Mouse (Mus musculus): Measurements from ENCODE around the gene Rasl2-9.
"Not testable (repeated sequence)": the region's sequence is repeated elsewhere in the genome, so short reads cannot be mapped to it uniquely, and the experiment has no call there.

Gene Rasl2-9

GRCm38 (mm10) chr7:5125549-5126406 is at the start of gene Rasl2-9:
Gene Rasl2-9 (minus strand): TSS chr7:5125950.
- peak; percentile 88 for ATAC-seq (ENCODE audit: low TSS enrichment)

GRCm38 (mm10) chr7:5149570-5149969 is 23.8 kb upstream of the Rasl2-9 start, which contains the start of gene Vmn1r55:
Gene Vmn1r55 (minus strand): TSS chr7:5149670.
- ATAC-seq (ENCODE audit: low TSS enrichment): not testable (repeated sequence)

- ATAC-seq (ENCODE audit: low TSS enrichment): no peak
Measured at GRCm38 (mm10) chr7:5125078-5125477, 672 bp downstream of the Rasl2-9 start.

GRCm38 (mm10) chr7:5116850-5117249 is 8.9 kb downstream of the Rasl2-9 start, which contains the start of gene Rfpl4:
Gene Rfpl4 (minus strand): TSS chr7:5116950.
- no peak for ATAC-seq (ENCODE audit: low TSS enrichment)

GRCm38 (mm10) chr7:5112701-5113100 is 13.0 kb downstream of the Rasl2-9 start:
- ATAC-seq (ENCODE audit: low TSS enrichment): no peak

GRCm38 (mm10) chr7:5109301-5109700 is 16.4 kb downstream of the Rasl2-9 start:
- ATAC-seq (ENCODE audit: low TSS enrichment): no peak

- no peak for ATAC-seq (ENCODE audit: low TSS enrichment)
Measured at GRCm38 (mm10) chr7:5108272-5108671, 17.5 kb downstream of the Rasl2-9 start.

GRCm38 (mm10) chr7:5102564-5102963 is 23.2 kb downstream of the Rasl2-9 start:
- no peak for ATAC-seq (ENCODE audit: low TSS enrichment)

GRCm38 (mm10) chr7:5101066-5101663 is 24.6 kb downstream of the Rasl2-9 start:
- ATAC-seq (ENCODE audit: low TSS enrichment): no peak

- peak; percentile 69; the same call in 1 of the 2 replicates for ATAC-seq (ENCODE audit: low TSS enrichment)
Measured at GRCm38 (mm10) chr7:5099796-5100195, 26.0 kb downstream of the Rasl2-9 start.

- no peak for ATAC-seq (ENCODE audit: low TSS enrichment)
Measured at GRCm38 (mm10) chr7:5098769-5099168, 27.0 kb downstream of the Rasl2-9 start.

- ATAC-seq (ENCODE audit: low TSS enrichment): peak; percentile 60
Measured at GRCm38 (mm10) chr7:5092831-5093510, 32.8 kb downstream of the Rasl2-9 start.

GRCm38 (mm10) chr7:5092381-5092780 is 33.4 kb downstream of the Rasl2-9 start:
- no peak for ATAC-seq (ENCODE audit: low TSS enrichment)

GRCm38 (mm10) chr7:5091008-5091728 is 34.6 kb downstream of the Rasl2-9 start:
- peak; percentile 34; the same call in 1 of the 2 replicates for ATAC-seq (ENCODE audit: low TSS enrichment)

GRCm38 (mm10) chr7:5089853-5090252 is 35.9 kb downstream of the Rasl2-9 start:
- ATAC-seq (ENCODE audit: low TSS enrichment): peak; percentile 58

GRCm38 (mm10) chr7:5087886-5088285 is 37.9 kb downstream of the Rasl2-9 start:
- ATAC-seq (ENCODE audit: low TSS enrichment): no peak

- ATAC-seq (ENCODE audit: low TSS enrichment): no peak
Measured at GRCm38 (mm10) chr7:5086921-5087440, 38.8 kb downstream of the Rasl2-9 start.

GRCm38 (mm10) chr7:5085512-5085911 is 40.2 kb downstream of the Rasl2-9 start:
- no peak for ATAC-seq (ENCODE audit: low TSS enrichment)

- no peak for ATAC-seq (ENCODE audit: low TSS enrichment)
Measured at GRCm38 (mm10) chr7:5083325-5084105, 42.2 kb downstream of the Rasl2-9 start.

- no peak for ATAC-seq (ENCODE audit: low TSS enrichment)
Measured at GRCm38 (mm10) chr7:5081939-5082338, 43.8 kb downstream of the Rasl2-9 start.

- no peak for ATAC-seq (ENCODE audit: low TSS enrichment)
Measured at GRCm38 (mm10) chr7:5081241-5081640, 44.5 kb downstream of the Rasl2-9 start.

Measured in frontal cortex, adult (tissue).